Mouse (Mus musculus): ENCODE measurements around the gene Acp4. TPM values are rescaled to one million over a fixed set of nuclear protein-coding genes. Genes with fewer than 3 reads are reported as not detected.
A peak's percentile ranks its signal among the peaks of the same experiment; 100 is the strongest.

Gene Acp4
- total and polyA plus RNA-seq, 3 experiments = 0.57 TPM; not detected in 2

GRCm38 (mm10) chr7:44244080-44244479 is 13.1 kb downstream of the Acp4 start:
- DNase-seq (ENCODE audit: extremely low read depth) = no peak
- peaks cover 6 to 12% of the 10 kb centered on the region in 2 experiments for H3K36me3 ChIP-seq (replicated peaks in 1 of 2; ENCODE audit: control insufficient read depth in 1 of 2, insufficient read depth in 1 of 2, low read length in 1 of 2)
- H3K4me3 ChIP-seq (replicated peaks in 1 of 3; ENCODE audit: low read depth in 2 of 3, low read length in 2 of 3, poor library complexity in 1 of 3) = no peak overlapping the region
- no peaks in the 10 kb centered on the region for H3K9me3 ChIP-seq (replicated peaks; ENCODE audit: low read length)
- H3K27ac ChIP-seq (ENCODE audit: insufficient read depth, low read depth) = no peak overlapping the region
- H3K27me3 ChIP-seq (replicated peaks) = peaks cover 2% of the 10 kb centered on the region
- in situ Hi-C loops (cut with MboI; ENCODE audit: low pct_ligation_motif_present, low pct_unique_long_range_greater_than_20kb, low sequenced_read_pairs) = no loop called here
- no peak overlapping the region for H3K4me2 ChIP-seq (ENCODE audit: insufficient read depth, low read depth, poor library complexity, severe bottlenecking)
- no peak overlapping the region for H3K9ac ChIP-seq (ENCODE audit: insufficient read depth, low read depth)
- peaks cover 18% of the 10 kb centered on the region for H3K79me2 ChIP-seq (replicated peaks; ENCODE audit: control insufficient read depth, extremely low read depth, insufficient read depth, poor library complexity, severe bottlenecking)
- TF ChIP-seq GABPA (IDR thresholded peaks at IDR 0.05; ENCODE audit: insufficient replicate concordance, low read depth, low read length) = no peak
- TF ChIP-seq E2F4 (IDR thresholded peaks at IDR 0.05; ENCODE audit: insufficient replicate concordance, low read depth, low read length) = no peak
- TF ChIP-seq CHD2 (IDR thresholded peaks at IDR 0.05; ENCODE audit: low read length) = no peak
- no peak for TF ChIP-seq MAFK (IDR thresholded peaks at IDR 0.05; ENCODE audit: insufficient replicate concordance, low read length)
- no peak for TF ChIP-seq ZNF384 (IDR thresholded peaks at IDR 0.05; ENCODE audit: low read depth, low read length)
- TF ChIP-seq IRF4 (IDR thresholded peaks at IDR 0.05; ENCODE audit: low read depth, low read length) = no peak
- no peak for TF ChIP-seq NELFE (IDR thresholded peaks at IDR 0.05; ENCODE audit: low read depth, low read length)
- no peak for TF ChIP-seq SIN3A (IDR thresholded peaks at IDR 0.05; ENCODE audit: low read length)
- no peak for TF ChIP-seq USF2 (conservative IDR thresholded peaks at IDR 0.05; ENCODE audit: low read depth, low read length)
- TF ChIP-seq POLR2A (IDR thresholded peaks at IDR 0.05; ENCODE audit: low read depth, low read length) = no peak
- TF ChIP-seq ZMIZ1 (IDR thresholded peaks at IDR 0.05; ENCODE audit: low read depth, low read length) = no peak
- no peak for TF ChIP-seq JUN (IDR thresholded peaks at IDR 0.05; ENCODE audit: insufficient read depth, low read depth, low read length)
- no peak for TF ChIP-seq ETS1 (conservative IDR thresholded peaks at IDR 0.05; ENCODE audit: low read depth, low read length)
- H3K4me1 ChIP-seq (ENCODE audit: control insufficient read depth in 1 of 2, insufficient read depth in 2 of 2) = peaks cover 5 to 26% of the 10 kb centered on the region in 2 experiments
- dilution Hi-C loops (cut with MboI; ENCODE audit: extremely low pct_ligation_motif_present, extremely low pct_unique_long_range_greater_than_20kb, low sequenced_read_pairs) = no loop called here

DNA sequence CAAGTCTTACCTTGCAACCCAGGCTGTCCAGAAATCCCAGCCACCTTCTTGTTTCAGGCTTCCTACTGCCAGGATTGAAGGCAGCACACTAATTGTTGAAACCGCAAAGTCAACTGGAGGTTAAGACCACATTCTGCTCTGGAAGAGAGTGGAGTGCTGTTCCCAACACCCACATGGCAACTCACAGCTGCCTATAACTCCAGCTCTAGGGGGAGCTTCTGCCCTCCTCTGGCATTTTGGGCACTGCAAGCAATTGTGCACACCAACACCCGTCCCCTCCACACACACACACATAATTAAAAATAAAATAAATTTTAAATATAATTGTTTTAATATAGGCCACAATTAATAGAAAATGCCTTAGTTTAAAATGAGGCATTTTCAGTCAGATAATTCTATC is 16.0 kb downstream of the Acp4 start:
- Histone ChIP-seq H3K27ac (ENCODE audit: insufficient read depth, low read depth) (no peak overlapping the region), H3K27me3 (replicated peaks) (peaks cover 6% of the 10 kb centered on the region), H3K9ac (ENCODE audit: insufficient read depth, low read depth) (no peak overlapping the region), H3K9me3 (replicated peaks; ENCODE audit: low read length) (no peaks in the 10 kb centered on the region), H3K4me3 (replicated peaks in 1 of 3; ENCODE audit: low read depth in 2 of 3, low read length in 2 of 3, poor library complexity in 1 of 3) (no peak overlapping the region), H3K79me2 (replicated peaks; ENCODE audit: control insufficient read depth, extremely low read depth, insufficient read depth, poor library complexity, severe bottlenecking) (0 out of 2 replicates have a peak, but pooled peaks cover 4% of the 10 kb centered on the region), H3K36me3 (replicated peaks in 1 of 2; ENCODE audit: control insufficient read depth in 1 of 2, insufficient read depth in 1 of 2, low read length in 1 of 2) (no peaks in the 10 kb centered on the region), H3K4me2 (ENCODE audit: insufficient read depth, low read depth, poor library complexity, severe bottlenecking) (no peak overlapping the region), H3K4me1 (ENCODE audit: control insufficient read depth in 1 of 2, insufficient read depth in 2 of 2) (peaks cover 5 to 13% of the 10 kb centered on the region in 2 experiments)
- in situ Hi-C loops (cut with MboI; ENCODE audit: low pct_ligation_motif_present, low pct_unique_long_range_greater_than_20kb, low sequenced_read_pairs) = no loop called here
- no peak for DNase-seq (ENCODE audit: extremely low read depth)
- dilution Hi-C loops (cut with MboI; ENCODE audit: extremely low pct_ligation_motif_present, extremely low pct_unique_long_range_greater_than_20kb, low sequenced_read_pairs) = no loop called here
- TF ChIP-seq SMC3 (IDR thresholded peaks at IDR 0.05; ENCODE audit: low read depth, low read length) (peak; percentile 5; the same call in 1 of the 2 replicates), CHD1 (IDR thresholded peaks at IDR 0.05; ENCODE audit: low read depth, low read length) (no peak), CTCF (conservative IDR thresholded peaks at IDR 0.05 in 1 of 2, IDR thresholded peaks at IDR 0.05 in 1 of 2; ENCODE audit: low read depth in 2 of 2, low read length in 2 of 2) (peak in 1 of 2 experiments; percentile 31; a peak in 1 of 4 replicates), RAD21 (IDR thresholded peaks at IDR 0.05; ENCODE audit: low read depth, low read length) (peak; percentile 0; the same call in 1 of the 2 replicates), USF2 (conservative IDR thresholded peaks at IDR 0.05; ENCODE audit: low read depth, low read length) (no peak)
